Mouse (Mus musculus): ENCODE data around the gene Dnah14. TPM values are rescaled to one million over a fixed set of nuclear protein-coding genes. Genes with fewer than 3 reads are reported as not detected.

The Dnah14 gene
- polyA plus RNA-seq, 1 experiment from 2014 or later: 2.7 TPM

DNA sequence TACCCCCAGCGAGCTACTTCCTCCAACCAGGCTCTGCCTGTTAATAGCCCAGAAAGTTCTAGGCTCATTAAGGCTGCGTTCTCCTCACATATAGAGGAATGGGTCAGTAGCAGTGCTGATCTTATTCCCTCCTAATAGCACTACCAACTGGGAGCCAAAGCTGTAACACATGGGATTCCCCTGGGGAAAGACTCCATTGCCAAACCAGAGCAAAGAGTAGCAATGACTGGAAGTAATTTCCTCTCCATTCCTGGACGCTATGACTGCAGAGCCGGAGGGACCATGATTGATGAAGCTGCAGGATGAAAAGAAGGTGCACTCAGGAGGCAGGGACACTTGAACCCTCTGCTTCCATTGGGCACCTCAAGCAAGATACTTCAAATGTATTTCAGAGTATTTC is 274.1 kb downstream of the Dnah14 start:
- no peak for ATAC-seq
- 83% methylated on average over 4 of the region's 4 CpGs for WGBS (ENCODE audit: insufficient replicate concordance)

DNA sequence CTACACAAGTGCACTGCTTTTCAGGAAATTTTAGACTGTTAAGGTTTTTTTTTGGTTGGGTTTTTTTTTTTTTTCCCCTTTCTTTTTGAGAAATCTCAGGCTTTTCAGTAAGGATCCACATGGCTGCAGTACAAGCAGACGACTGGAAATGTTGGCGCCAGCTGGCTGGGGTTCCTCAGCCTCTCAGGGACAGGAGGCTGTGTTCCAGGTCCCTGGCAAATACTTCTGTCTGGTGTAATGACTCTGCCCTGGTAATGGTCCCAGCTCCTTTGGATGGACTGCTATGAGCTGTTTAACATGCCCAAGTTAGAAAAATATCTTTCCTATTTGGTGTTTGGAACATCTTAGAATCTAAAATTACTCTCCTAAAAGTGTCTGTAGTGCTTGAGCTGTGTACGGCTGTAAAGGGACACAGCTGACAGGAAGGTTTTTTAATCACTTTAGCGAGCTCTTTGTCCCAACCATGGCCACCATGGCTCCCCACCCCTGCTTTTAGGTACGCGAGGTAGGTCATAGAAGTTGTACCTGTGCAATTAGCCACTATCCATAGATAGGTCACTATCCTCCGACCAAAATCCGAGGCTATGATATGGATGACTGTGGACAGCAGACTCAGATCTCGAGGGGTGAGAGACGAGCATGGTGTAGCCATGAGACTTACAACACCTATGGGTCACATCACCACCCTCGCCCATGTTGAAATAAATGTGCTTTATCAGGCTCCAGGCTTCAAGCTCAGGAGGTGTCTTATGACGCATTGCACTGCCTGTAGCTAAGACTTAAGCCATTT is 275.4 kb downstream of the Dnah14 start:
- no peaks in the 10 kb centered on the region for H3K9me3 ChIP-seq (ENCODE audit: low read length)
- peak overlapping the region; percentile 72 for H3K4me2 ChIP-seq (ENCODE audit: low read depth, low read length)
- no peaks in the 10 kb centered on the region for H3K36me3 ChIP-seq (replicated peaks; ENCODE audit: insufficient read depth, low read length)
- peak overlapping the region; percentile 48; the same call in 1 of the 2 replicates for H3K4me3 ChIP-seq (ENCODE audit: low read depth, low read length)
- no peak for TF ChIP-seq CTCF (IDR thresholded peaks at IDR 0.05; ENCODE audit: low read depth)
- no peak for TF ChIP-seq EP300 (IDR thresholded peaks at IDR 0.05; ENCODE audit: low read depth)
- peaks cover 6% of the 10 kb centered on the region for H3K4me1 ChIP-seq (ENCODE audit: insufficient read depth)
- H3K9ac ChIP-seq (replicated peaks): no peak overlapping the region
- 72% methylated on average over 12 of the region's 12 CpGs for whole genome bisulfite sequencing (ENCODE audit: insufficient replicate concordance)
- no peaks in the 10 kb centered on the region for H3K27me3 ChIP-seq (ENCODE audit: insufficient read depth, low read length)
- ATAC-seq: no peak
- DNase-seq: no peak
- peak overlapping the region; percentile 89 for H3K27ac ChIP-seq (ENCODE audit: low read depth)

More for the DNA sequence above, 274.1 kb downstream of the Dnah14 start:
- H3K4me1 ChIP-seq (ENCODE audit: insufficient read depth): peaks cover 6% of the 10 kb centered on the region
- DNase-seq: no peak
- H3K4me2 ChIP-seq (ENCODE audit: low read depth, low read length): no peak overlapping the region
- H3K27ac ChIP-seq (ENCODE audit: low read depth): no peak overlapping the region
- H3K9ac ChIP-seq (replicated peaks): no peak overlapping the region
- no peaks in the 10 kb centered on the region for H3K36me3 ChIP-seq (replicated peaks; ENCODE audit: insufficient read depth, low read length)
- no peaks in the 10 kb centered on the region for H3K9me3 ChIP-seq (ENCODE audit: low read length)
- no peak for TF ChIP-seq EP300 (IDR thresholded peaks at IDR 0.05; ENCODE audit: low read depth)
- TF ChIP-seq CTCF (IDR thresholded peaks at IDR 0.05; ENCODE audit: low read depth): no peak
- H3K27me3 ChIP-seq (ENCODE audit: insufficient read depth, low read length): no peaks in the 10 kb centered on the region
- H3K4me3 ChIP-seq (ENCODE audit: low read depth, low read length): no peak overlapping the region

DNA sequence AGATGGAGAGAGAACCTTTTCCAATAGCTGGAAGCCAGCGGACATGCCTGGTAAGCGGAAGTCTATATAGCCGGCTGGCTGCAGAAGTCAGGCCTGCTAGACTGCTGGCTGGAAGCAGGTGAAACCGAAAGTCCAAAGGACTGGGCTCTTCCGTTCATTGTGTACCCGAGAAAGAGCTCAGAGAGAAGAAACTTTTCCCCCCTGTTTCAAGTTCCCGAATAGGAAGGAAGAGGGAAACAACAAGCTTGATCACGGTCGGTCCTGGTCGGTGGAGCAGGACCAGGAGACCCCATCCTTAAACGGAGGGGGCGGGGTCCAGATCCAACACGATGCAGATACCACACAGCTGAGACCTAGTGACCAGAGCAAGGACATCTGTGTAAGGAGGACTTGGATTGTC is 276.1 kb downstream of the Dnah14 start:
- no peaks in the 10 kb centered on the region for H3K9me3 ChIP-seq (ENCODE audit: low read length)
- WGBS (ENCODE audit: insufficient replicate concordance): 17% methylated on average over 13 of the region's 13 CpGs
- peaks cover 6% of the 10 kb centered on the region for H3K4me1 ChIP-seq (ENCODE audit: insufficient read depth)
- peak overlapping the region; percentile 72 for H3K4me2 ChIP-seq (ENCODE audit: low read depth, low read length)
- peak overlapping the region; percentile 64 for H3K9ac ChIP-seq (replicated peaks)
- peak overlapping the region; percentile 48 for H3K4me3 ChIP-seq (ENCODE audit: low read depth, low read length)
- no peaks in the 10 kb centered on the region for H3K27me3 ChIP-seq (ENCODE audit: insufficient read depth, low read length)
- peak overlapping the region; percentile 89 for H3K27ac ChIP-seq (ENCODE audit: low read depth)
- H3K36me3 ChIP-seq (replicated peaks; ENCODE audit: insufficient read depth, low read length): no peaks in the 10 kb centered on the region
- ATAC-seq (peak; percentile 57), DNase-seq (no peak)
- TF ChIP-seq EP300 (IDR thresholded peaks at IDR 0.05; ENCODE audit: low read depth): no peak

DNA sequence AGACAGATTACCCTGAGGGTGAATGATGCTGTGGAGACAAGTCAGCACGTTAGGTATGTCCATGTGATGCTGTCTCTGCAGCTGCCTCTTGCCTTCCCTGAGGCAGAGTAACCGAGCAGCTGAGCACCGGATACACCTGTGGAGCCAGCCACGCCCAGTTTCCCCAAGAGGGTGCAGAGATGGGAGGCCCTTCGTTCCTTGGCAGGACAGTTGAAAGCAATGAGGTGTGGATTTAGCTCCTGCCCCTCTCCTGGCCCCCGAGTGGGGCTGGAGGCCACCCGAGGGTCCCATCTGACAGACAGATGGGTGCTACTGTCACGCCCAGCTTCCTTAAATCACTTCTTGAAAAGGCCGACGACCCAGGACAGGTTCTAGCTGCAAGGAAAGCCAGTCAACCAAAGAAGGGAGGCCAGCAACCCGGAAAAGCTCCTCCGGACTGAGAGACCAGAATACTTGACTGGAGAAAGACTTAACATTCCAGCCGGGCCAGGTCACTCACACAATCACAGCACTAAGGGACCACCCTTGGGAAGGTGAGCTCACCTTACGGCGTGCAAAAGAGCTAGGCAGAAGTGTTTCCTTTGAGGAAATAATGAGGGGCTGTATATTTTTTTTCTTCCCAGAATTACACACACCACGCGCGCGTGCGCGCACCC is 276.9 kb downstream of the Dnah14 start:
- peak overlapping the region; percentile 72 for H3K4me2 ChIP-seq (ENCODE audit: low read depth, low read length)
- peaks cover 6% of the 10 kb centered on the region for H3K4me1 ChIP-seq (ENCODE audit: insufficient read depth)
- peak overlapping the region; percentile 89 for H3K27ac ChIP-seq (ENCODE audit: low read depth)
- 12% methylated on average over 16 of the region's 21 CpGs for WGBS (ENCODE audit: insufficient replicate concordance)
- H3K27me3 ChIP-seq (ENCODE audit: insufficient read depth, low read length): no peaks in the 10 kb centered on the region
- H3K36me3 ChIP-seq (replicated peaks; ENCODE audit: insufficient read depth, low read length): no peaks in the 10 kb centered on the region
- H3K4me3 ChIP-seq (ENCODE audit: low read depth, low read length): peak overlapping the region; percentile 48
- peak; percentile 84 for ATAC-seq
- 0 out of 2 replicates have a peak overlapping the region, but pooled peaks have one; percentile 8 for H3K9ac ChIP-seq (replicated peaks)
- TF ChIP-seq CTCF (IDR thresholded peaks at IDR 0.05; ENCODE audit: low read depth) (no peak), EP300 (IDR thresholded peaks at IDR 0.05; ENCODE audit: low read depth) (no peak)
- peak; percentile 76 for DNase-seq
- no peaks in the 10 kb centered on the region for H3K9me3 ChIP-seq (ENCODE audit: low read length)

DNA sequence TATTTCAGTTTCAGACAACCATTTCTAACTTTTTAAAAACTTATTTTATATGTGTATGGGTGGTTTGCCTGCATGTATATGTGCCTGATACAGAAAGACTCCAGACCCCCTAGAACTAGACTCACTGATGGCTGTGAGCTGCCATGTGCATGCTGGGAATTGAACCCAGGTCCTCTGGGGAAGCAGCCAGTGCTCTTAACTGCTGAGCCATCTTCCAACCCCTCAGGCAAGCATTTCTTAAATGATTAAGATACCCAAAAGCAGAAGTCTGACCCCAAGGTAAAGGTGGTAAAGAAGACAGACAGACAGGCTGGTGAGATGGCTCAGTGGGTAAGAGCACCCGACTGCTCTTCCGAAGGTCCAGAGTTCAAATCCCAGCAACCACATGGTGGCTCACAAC is 278.5 kb downstream of the Dnah14 start:
- H3K4me3 ChIP-seq (ENCODE audit: low read depth, low read length): no peak overlapping the region
- peaks cover 8% of the 10 kb centered on the region for H3K4me1 ChIP-seq (ENCODE audit: insufficient read depth)

DNA sequence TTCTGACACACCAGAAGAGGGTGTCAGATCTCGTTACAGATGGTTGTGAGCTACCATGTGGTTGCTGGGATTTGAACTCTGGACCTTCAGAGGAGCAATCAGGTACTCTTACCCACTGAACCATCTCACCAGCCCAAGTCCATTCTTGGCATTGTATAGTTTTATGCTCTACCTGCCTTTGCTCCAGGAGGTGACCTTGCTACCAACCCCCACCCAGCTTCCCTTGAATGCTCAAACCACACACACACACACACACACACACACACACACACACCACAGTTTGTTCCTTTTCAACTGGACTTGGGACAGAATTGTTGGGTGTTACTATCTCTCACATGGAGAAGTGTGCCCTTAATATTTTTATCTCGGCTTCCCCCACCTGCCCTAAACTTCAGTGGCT is 280.0 kb downstream of the Dnah14 start:
- Histone ChIP-seq H3K9me3 (ENCODE audit: low read length) (no peaks in the 10 kb centered on the region), H3K4me2 (ENCODE audit: low read depth, low read length) (no peak overlapping the region), H3K27ac (ENCODE audit: low read depth) (no peak overlapping the region), H3K4me1 (ENCODE audit: insufficient read depth) (peaks cover 12% of the 10 kb centered on the region), H3K9ac (replicated peaks) (no peak overlapping the region), H3K36me3 (replicated peaks; ENCODE audit: insufficient read depth, low read length) (no peaks in the 10 kb centered on the region), H3K27me3 (ENCODE audit: insufficient read depth, low read length) (no peaks in the 10 kb centered on the region), H3K4me3 (ENCODE audit: low read depth, low read length) (no peak overlapping the region)
- no peak for DNase-seq
- ATAC-seq: no peak
- 83% methylated on average over 2 of the region's 2 CpGs for WGBS (ENCODE audit: insufficient replicate concordance)
- no peak for TF ChIP-seq CTCF (IDR thresholded peaks at IDR 0.05; ENCODE audit: low read depth)
- TF ChIP-seq EP300 (IDR thresholded peaks at IDR 0.05; ENCODE audit: low read depth): no peak

More for the DNA sequence above, 278.5 kb downstream of the Dnah14 start:
- Histone ChIP-seq H3K36me3 (replicated peaks; ENCODE audit: insufficient read depth, low read length) (no peaks in the 10 kb centered on the region), H3K9me3 (ENCODE audit: low read length) (no peaks in the 10 kb centered on the region), H3K27ac (ENCODE audit: low read depth) (no peak overlapping the region), H3K27me3 (ENCODE audit: insufficient read depth, low read length) (no peaks in the 10 kb centered on the region), H3K9ac (replicated peaks) (no peak overlapping the region), H3K4me2 (ENCODE audit: low read depth, low read length) (no peak overlapping the region)
- DNase-seq (no peak), ATAC-seq (no peak)
- WGBS (ENCODE audit: insufficient replicate concordance): 91% methylated on average over 2 of the region's 2 CpGs
- TF ChIP-seq CTCF (IDR thresholded peaks at IDR 0.05; ENCODE audit: low read depth) (no peak), EP300 (IDR thresholded peaks at IDR 0.05; ENCODE audit: low read depth) (no peak)
